Mouse (Mus musculus): ENCODE results near the gene Ncoa1. TPM values are rescaled to one million over a fixed set of nuclear protein-coding genes. Genes with fewer than 3 reads are reported as not detected.

The Ncoa1 gene
- total and polyA plus RNA-seq, 3 experiments = 36.0 to 65.0 (median 45.0) TPM

GRCm38 (mm10) chr12:4501916-4502315 is 24.9 kb upstream of the Ncoa1 start (continued):
- TF ChIP-seq MAFK (IDR thresholded peaks at IDR 0.05; ENCODE audit: borderline replicate concordance, low read depth, low read length) = peak; percentile 85
- TF ChIP-seq ETS1 (IDR thresholded peaks at IDR 0.05; ENCODE audit: low read depth, low read length) = peak; percentile 96
- TF ChIP-seq MXI1 (IDR thresholded peaks at IDR 0.05; ENCODE audit: low read depth, low read length) = peak; percentile 43; the same call in 1 of the 2 replicates
- peak; percentile 100 for TF ChIP-seq TCF12 (IDR thresholded peaks at IDR 0.05; ENCODE audit: low read depth, low read length)
- no peak for TF ChIP-seq USF1 (IDR thresholded peaks at IDR 0.05; ENCODE audit: low read depth, low read length)
- TF ChIP-seq ZKSCAN1 (IDR thresholded peaks at IDR 0.05; ENCODE audit: low read depth, low read length) = no peak
- TF ChIP-seq MYC (IDR thresholded peaks at IDR 0.05; ENCODE audit: low read depth, low read length) = no peak; the same call in 1 of the 2 replicates

- no peaks in the 10 kb centered on the region for H3K9me3 ChIP-seq (replicated peaks; ENCODE audit: insufficient read depth, low read length)
- H3K4me3 ChIP-seq (ENCODE audit: control insufficient read depth in 1 of 2, insufficient read depth in 1 of 2, low read depth in 2 of 2, low read length in 2 of 2) = no peak overlapping the region
- H3K79me2 ChIP-seq (ENCODE audit: control insufficient read depth, insufficient read depth, low read length, poor library complexity) = no peaks in the 10 kb centered on the region
- H3K27ac ChIP-seq (ENCODE audit: control insufficient read depth, low read depth, low read length) = no peak overlapping the region
- H3K9ac ChIP-seq (ENCODE audit: control insufficient read depth, low read depth, low read length, poor library complexity, severe bottlenecking) = no peak overlapping the region
- H3K27me3 ChIP-seq (ENCODE audit: control insufficient read depth in 1 of 2, insufficient read depth in 2 of 2, low read length in 2 of 2) = no peaks in the 10 kb centered on the region
- TF ChIP-seq USF1 (IDR thresholded peaks at IDR 0.05; ENCODE audit: low read depth, low read length) (no peak), RCOR1 (IDR thresholded peaks at IDR 0.05; ENCODE audit: low read depth, low read length) (no peak), POLR2AphosphoS5 (IDR thresholded peaks at IDR 0.05; ENCODE audit: borderline replicate concordance, low read depth, low read length) (no peak), EP300 (IDR thresholded peaks at IDR 0.05; ENCODE audit: low read depth in 1 of 2, low read length in 2 of 2) (no peak), HCFC1 (IDR thresholded peaks at IDR 0.05; ENCODE audit: low read depth, low read length) (no peak), KAT2A (conservative IDR thresholded peaks at IDR 0.05; ENCODE audit: low read depth, low read length) (no peak), MYC (IDR thresholded peaks at IDR 0.05; ENCODE audit: low read depth, low read length) (no peak), TAL1 (IDR thresholded peaks at IDR 0.05; ENCODE audit: low read length) (no peak), MYB (IDR thresholded peaks at IDR 0.05; ENCODE audit: low read depth, low read length) (no peak), ZNF384 (IDR thresholded peaks at IDR 0.05; ENCODE audit: low read depth, low read length) (no peak), MAX (IDR thresholded peaks at IDR 0.05; ENCODE audit: low read length) (no peak), UBTF (IDR thresholded peaks at IDR 0.05; ENCODE audit: borderline replicate concordance, insufficient read depth, low read depth, low read length) (no peak)
- no peak for DNase-seq (ENCODE audit: low read depth, low spot score)
- peaks cover 16 to 33% of the 10 kb centered on the region in 2 experiments for H3K4me1 ChIP-seq (ENCODE audit: control insufficient read depth in 1 of 2, insufficient read depth in 2 of 2, low read length in 2 of 2)
- peaks cover 0 to 39% of the 10 kb centered on the region in 2 experiments; a peak in 2 of 4 replicates for H3K36me3 ChIP-seq (ENCODE audit: control insufficient read depth in 1 of 2, insufficient read depth in 2 of 2, low read length in 2 of 2)
These were observed 23.5 kb upstream of the Ncoa1 start for GRCm38 (mm10) chr12:4500516-4500915.

DNA sequence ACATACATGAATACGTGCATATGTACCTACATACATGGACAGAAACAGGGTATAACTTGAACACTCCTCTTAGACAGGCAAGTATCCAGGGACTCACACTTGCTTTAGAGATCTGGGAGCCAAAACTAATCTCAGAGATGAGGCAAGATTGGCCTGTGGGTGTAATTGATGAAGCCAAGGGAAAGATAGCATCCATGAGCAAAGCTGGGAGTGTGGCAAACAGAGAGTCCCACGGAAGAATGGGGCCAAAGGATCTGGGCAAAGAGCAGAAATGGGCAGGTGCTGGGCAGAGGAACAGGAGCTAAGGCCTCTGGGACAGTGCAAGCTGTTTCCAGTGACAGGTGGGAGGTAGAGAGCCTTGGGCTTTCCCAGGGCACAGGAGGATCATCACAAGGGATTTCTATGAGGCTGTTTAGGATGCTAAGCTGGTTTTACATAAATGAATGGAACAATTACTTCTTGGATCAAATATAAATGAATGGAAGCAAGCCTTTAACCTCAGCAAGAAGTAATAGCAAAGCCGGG is 22.7 kb upstream of the Ncoa1 start:
- H3K27me3 ChIP-seq (ENCODE audit: control insufficient read depth in 1 of 2, insufficient read depth in 2 of 2, low read length in 2 of 2) = no peaks in the 10 kb centered on the region
- no peak overlapping the region for H3K4me3 ChIP-seq (ENCODE audit: control insufficient read depth in 1 of 2, insufficient read depth in 1 of 2, low read depth in 2 of 2, low read length in 2 of 2)
- H3K4me1 ChIP-seq (ENCODE audit: control insufficient read depth in 1 of 2, insufficient read depth in 2 of 2, low read length in 2 of 2) = peaks cover 16 to 32% of the 10 kb centered on the region in 2 experiments
- no peak overlapping the region for H3K27ac ChIP-seq (ENCODE audit: control insufficient read depth, low read depth, low read length)
- no peaks in the 10 kb centered on the region for H3K9me3 ChIP-seq (replicated peaks; ENCODE audit: insufficient read depth, low read length)
- peaks cover 0 to 43% of the 10 kb centered on the region in 2 experiments; a peak in 2 of 4 replicates for H3K36me3 ChIP-seq (ENCODE audit: control insufficient read depth in 1 of 2, insufficient read depth in 2 of 2, low read length in 2 of 2)
- H3K79me2 ChIP-seq (ENCODE audit: control insufficient read depth, insufficient read depth, low read length, poor library complexity) = no peaks in the 10 kb centered on the region
- no peak for TF ChIP-seq RAD21 (IDR thresholded peaks at IDR 0.05; ENCODE audit: low read depth, low read length)
- no peak for TF ChIP-seq RCOR1 (IDR thresholded peaks at IDR 0.05; ENCODE audit: low read depth, low read length)
- H3K9ac ChIP-seq (ENCODE audit: control insufficient read depth, low read depth, low read length, poor library complexity, severe bottlenecking) = no peak overlapping the region
- no peak for DNase-seq (ENCODE audit: low read depth, low spot score)

All from MEL (cell line).